Mouse (Mus musculus) MEL (cell line): ENCODE results near the gene E2f2.

Experiments
- CHD1 ChIP-seq: IDR thresholded peaks from 2 replicates; pipeline ENCODE4 v1.6.1; 2012; ENCODE audit warnings: low read depth, mild to moderate bottlenecking, inconsistent platforms, low read length, improper control_type of control experiment
- ELF1 ChIP-seq: IDR thresholded peaks from 2 replicates; pipeline ENCODE4 v1.6.1; 2014; ENCODE audit warnings: low read depth, mild to moderate bottlenecking, inconsistent platforms, low read length, improper control_type of control experiment, moderate library complexity
- EP300 ChIP-seq, 2 experiments: IDR thresholded peaks; 2 replicates each; pipeline ENCODE4 v1.6.1; 2011; ENCODE audit warnings: improper control_type of control experiment in 2 of 2, low read length in 2 of 2, low read depth in 1 of 2, mild to moderate bottlenecking in 1 of 2
- ETS1 ChIP-seq: IDR thresholded peaks from 2 replicates; pipeline ENCODE4 v1.6.1; 2012; ENCODE audit warnings: low read depth, mild to moderate bottlenecking, inconsistent platforms, low read length, improper control_type of control experiment, moderate library complexity
- NELFE ChIP-seq: IDR thresholded peaks from 2 replicates; pipeline ENCODE4 v1.6.1; 2011; ENCODE audit warnings: low read depth, low read length, improper control_type of control experiment
- POLR2A ChIP-seq, 2 experiments: IDR thresholded peaks; 2 replicates each; pipeline ENCODE4 v1.6.1; 2011 to 2012; ENCODE audit warnings: low read length in 2 of 2, mild to moderate bottlenecking in 2 of 2, control low read depth in 1 of 2, improper control_type of control experiment in 1 of 2, low read depth in 1 of 2, moderate library complexity in 1 of 2; ENCODE audit not compliant: control insufficient read depth in 1 of 2, insufficient read depth in 1 of 2, poor library complexity in 1 of 2
- POLR2AphosphoS2 ChIP-seq: IDR thresholded peaks from 2 replicates; pipeline ENCODE4 v1.6.1; 2011; ENCODE audit warnings: low read length, improper control_type of control experiment
- RAD21 ChIP-seq: IDR thresholded peaks from 2 replicates; pipeline ENCODE4 v1.6.1; 2011; ENCODE audit warnings: mild to moderate bottlenecking, low read depth, low read length, improper control_type of control experiment
- USF1 ChIP-seq: IDR thresholded peaks from 2 replicates; pipeline ENCODE4 v1.6.1; 2014; ENCODE audit warnings: low read depth, mild to moderate bottlenecking, inconsistent platforms, low read length, improper control_type of control experiment, moderate library complexity
- ZMIZ1 ChIP-seq: IDR thresholded peaks from 2 replicates; pipeline ENCODE4 v1.6.1; 2012; ENCODE audit warnings: low read depth, mild to moderate bottlenecking, inconsistent platforms, low read length, improper control_type of control experiment, moderate library complexity
- ZNF384 ChIP-seq: IDR thresholded peaks from 2 replicates; pipeline ENCODE4 v1.6.1; 2012; ENCODE audit warnings: low read depth, mild to moderate bottlenecking, inconsistent platforms, low read length, improper control_type of control experiment

DNA sequence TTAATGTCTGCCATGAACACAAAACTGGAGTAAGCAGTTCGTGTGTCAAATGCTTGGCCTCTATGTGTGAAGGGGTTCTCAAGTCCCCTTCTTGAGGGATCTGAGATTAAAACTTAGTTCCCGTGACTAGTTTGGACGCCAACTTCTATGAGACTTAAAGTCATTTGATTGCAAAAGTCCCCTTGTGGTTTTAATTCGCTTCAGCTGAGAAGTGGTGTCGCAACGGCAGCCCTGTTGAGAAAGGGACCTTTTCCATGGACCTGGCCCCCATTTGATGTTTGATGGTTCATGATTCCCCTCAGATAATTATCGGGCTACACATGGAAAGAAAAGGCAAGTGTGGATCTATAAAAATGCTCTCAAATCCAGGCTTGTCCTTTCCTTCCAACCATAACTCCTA, 7.3 kb downstream of the E2f2 start:
- TF ChIP-seq RAD21 (no peak), USF1 (no peak), ZNF384 (no peak), CHD1 (no peak), NELFE (no peak), POLR2AphosphoS2 (no peak), POLR2A (IDR thresholded peaks at IDR 0.05; ENCODE audit: control insufficient read depth in 1 of 2, insufficient read depth in 1 of 2, low read depth in 1 of 2, low read length in 2 of 2, poor library complexity in 1 of 2) (no peak), ZMIZ1 (no peak), ETS1 (no peak), EP300 (IDR thresholded peaks at IDR 0.05; ENCODE audit: low read depth in 1 of 2, low read length in 2 of 2) (no peak), ELF1 (no peak)
